Mouse (Mus musculus): ENCODE data around the gene Gfap. TPM values are rescaled to one million over a fixed set of nuclear protein-coding genes. Genes with fewer than 3 reads are reported as not detected.

Gfap gene
- total RNA-seq, 2 experiments from 2014 or later: not detected

GRCm38 (mm10) chr11:102845926-102846325 lies 54.8 kb downstream of the Gfap start:
- ATAC-seq (replicated peaks; ENCODE audit: poor library complexity, severe bottlenecking): no peak

GRCm38 (mm10) chr11:102838616-102839150 lies 62.0 kb downstream of the Gfap start:
- ATAC-seq (replicated peaks; ENCODE audit: poor library complexity, severe bottlenecking): no peak

- ATAC-seq (replicated peaks; ENCODE audit: poor library complexity, severe bottlenecking): no peak
Measured at GRCm38 (mm10) chr11:102838126-102838525, 62.6 kb downstream of the Gfap start.

- no peak for ATAC-seq (replicated peaks; ENCODE audit: poor library complexity, severe bottlenecking)
Measured at GRCm38 (mm10) chr11:102837385-102837784, 63.3 kb downstream of the Gfap start.

Other genes with a start within 250 kb of the Gfap start
- gene Meioc, start 237.2 kb downstream of the Gfap start, total RNA-seq (2014; fragmentation: Nextera tagmentation): not detected in 2 replicates
- not detected in 2 replicates for gene Meioc, start 237.2 kb downstream of the Gfap start, total RNA-seq (2017)
- gene Ccdc43, start 203.1 kb downstream of the Gfap start, total RNA-seq (2014; fragmentation: Nextera tagmentation): 15.5 and 16.9 TPM in 2 replicates
- 33.5 and 42.8 TPM in 2 replicates for gene Ccdc43, start 203.1 kb downstream of the Gfap start, total RNA-seq (2017)
- 9.4 TPM in 1 of 2 replicates, not detected in the other for gene Adam11, start 139.5 kb downstream of the Gfap start, total RNA-seq (2014; fragmentation: Nextera tagmentation)
- 0.17 TPM in 1 of 2 replicates, not detected in the other for gene Adam11, start 139.5 kb downstream of the Gfap start, total RNA-seq (2017)
- gene Gjc1, start 81.2 kb downstream of the Gfap start, total RNA-seq (2014; fragmentation: Nextera tagmentation): not detected in 2 replicates
- gene Gjc1, start 81.2 kb downstream of the Gfap start, total RNA-seq (2017): not detected in 2 replicates
- gene Higd1b, start 65.1 kb downstream of the Gfap start, total RNA-seq (2014; fragmentation: Nextera tagmentation): not detected in 2 replicates
- gene Higd1b, start 65.1 kb downstream of the Gfap start, total RNA-seq (2017): not detected in 2 replicates
- gene Eftud2, start 19.9 kb downstream of the Gfap start, total RNA-seq (2014; fragmentation: Nextera tagmentation): 158 and 236 TPM in 2 replicates
- 175 and 193 TPM in 2 replicates for gene Eftud2, start 19.9 kb downstream of the Gfap start, total RNA-seq (2017)
- not detected in 2 replicates for gene Ccdc103, start 19.7 kb downstream of the Gfap start, total RNA-seq (2014; fragmentation: Nextera tagmentation)
- not detected in 2 replicates for gene Ccdc103, start 19.7 kb downstream of the Gfap start, total RNA-seq (2017)
- gene Fam187a, start 15.7 kb downstream of the Gfap start, total RNA-seq (2014; fragmentation: Nextera tagmentation): not detected in 2 replicates
- not detected in 2 replicates for gene Fam187a, start 15.7 kb downstream of the Gfap start, total RNA-seq (2017)
- 4.9 and 11.6 TPM in 2 replicates for gene Kif18b, start 24.2 kb upstream of the Gfap start, total RNA-seq (2014; fragmentation: Nextera tagmentation)
- 19.9 and 22.6 TPM in 2 replicates for gene Kif18b, start 24.2 kb upstream of the Gfap start, total RNA-seq (2017)
- not detected in 2 replicates for gene C1ql1, start 45.8 kb upstream of the Gfap start, total RNA-seq (2014; fragmentation: Nextera tagmentation)
- gene C1ql1, start 45.8 kb upstream of the Gfap start, total RNA-seq (2017): not detected in 2 replicates
- gene Nmt1, start 127.3 kb upstream of the Gfap start, total RNA-seq (2014; fragmentation: Nextera tagmentation): 39.2 and 44.9 TPM in 2 replicates
- gene Nmt1, start 127.3 kb upstream of the Gfap start, total RNA-seq (2017): 54.1 and 58.9 TPM in 2 replicates
- 30.5 and 40.9 TPM in 2 replicates for gene Dcakd, start 127.4 kb upstream of the Gfap start, total RNA-seq (2014; fragmentation: Nextera tagmentation)
- 14.3 and 17.0 TPM in 2 replicates for gene Dcakd, start 127.4 kb upstream of the Gfap start, total RNA-seq (2017)
- gene Plcd3, start 200.7 kb upstream of the Gfap start, total RNA-seq (2014; fragmentation: Nextera tagmentation): 0.41 TPM in 1 of 2 replicates, not detected in the other
- 3.2 TPM in 1 of 2 replicates, not detected in the other for gene Plcd3, start 200.7 kb upstream of the Gfap start, total RNA-seq (2017)
- gene Acbd4, start 200.8 kb upstream of the Gfap start, total RNA-seq (2014; fragmentation: Nextera tagmentation): 4.8 and 9.6 TPM in 2 replicates
- 5.8 and 10.7 TPM in 2 replicates for gene Acbd4, start 200.8 kb upstream of the Gfap start, total RNA-seq (2017)
- gene Hexim1, start 215.3 kb upstream of the Gfap start, total RNA-seq (2014; fragmentation: Nextera tagmentation): 9.7 and 13.5 TPM in 2 replicates
- gene Hexim1, start 215.3 kb upstream of the Gfap start, total RNA-seq (2017): 28.7 and 31.0 TPM in 2 replicates
- gene Hexim2, start 231.5 kb upstream of the Gfap start, total RNA-seq (2014; fragmentation: Nextera tagmentation): 2.6 and 6.4 TPM in 2 replicates
- 1.3 and 3.4 TPM in 2 replicates for gene Hexim2, start 231.5 kb upstream of the Gfap start, total RNA-seq (2017)

Data from granulocyte monocyte progenitor cell, adult 5-6 weeks (primary cell).